Mouse (Mus musculus): ENCODE results near the gene Dock11. TPM values are rescaled to one million over a fixed set of nuclear protein-coding genes. Genes with fewer than 3 reads are reported as not detected.

The Dock11 gene
- total RNA-seq (2021): 10 to 100 TPM; 13.7 to 17.9 TPM

- peak; percentile 26 to 31 for DNase-seq (ENCODE audit: extremely low spot score in 1 of 2, low spot score in 1 of 2)
Observed at GRCm38 (mm10) chrX:35888087-35888895, at the start of gene Dock11. Gene Dock11 (plus strand): TSS chrX:35888832.

- no peak for DNase-seq (ENCODE audit: extremely low spot score in 1 of 2, low spot score in 1 of 2)
Observed at GRCm38 (mm10) chrX:35879703-35880102, 8.9 kb upstream of the Dock11 start.

- DNase-seq (ENCODE audit: extremely low spot score in 1 of 2, low spot score in 1 of 2): peak; percentile 8 to 14
Observed at GRCm38 (mm10) chrX:35888945-35889799, 540 bp downstream of the Dock11 start.

- DNase-seq (ENCODE audit: extremely low spot score in 1 of 2, low spot score in 1 of 2): no peak
Observed at GRCm38 (mm10) chrX:35889800-35890106, 1.1 kb downstream of the Dock11 start.

- no peak for DNase-seq (ENCODE audit: extremely low spot score in 1 of 2, low spot score in 1 of 2)
Observed at GRCm38 (mm10) chrX:35891534-35892125, 3.0 kb downstream of the Dock11 start.

GRCm38 (mm10) chrX:35892377-35892776 lies 3.7 kb downstream of the Dock11 start:
- no peak for DNase-seq (ENCODE audit: extremely low spot score in 1 of 2, low spot score in 1 of 2)

- DNase-seq (ENCODE audit: extremely low spot score in 1 of 2, low spot score in 1 of 2): no peak
Observed at GRCm38 (mm10) chrX:35897648-35898500, 9.2 kb downstream of the Dock11 start.

GRCm38 (mm10) chrX:35898501-35898766 lies 9.8 kb downstream of the Dock11 start:
- no peak for DNase-seq (ENCODE audit: extremely low spot score in 1 of 2, low spot score in 1 of 2)

GRCm38 (mm10) chrX:35904352-35904751 lies 15.7 kb downstream of the Dock11 start:
- DNase-seq (ENCODE audit: extremely low spot score in 1 of 2, low spot score in 1 of 2): no peak

- DNase-seq (ENCODE audit: extremely low spot score in 1 of 2, low spot score in 1 of 2): no peak
Observed at GRCm38 (mm10) chrX:35906696-35907330, 18.2 kb downstream of the Dock11 start.

- no peak for DNase-seq (ENCODE audit: extremely low spot score in 1 of 2, low spot score in 1 of 2)
Observed at GRCm38 (mm10) chrX:35919558-35919957, 30.9 kb downstream of the Dock11 start.

- DNase-seq (ENCODE audit: extremely low spot score in 1 of 2, low spot score in 1 of 2): no peak
Observed at GRCm38 (mm10) chrX:35920096-35920607, 31.5 kb downstream of the Dock11 start.

GRCm38 (mm10) chrX:35921922-35922321 lies 33.3 kb downstream of the Dock11 start:
- DNase-seq (ENCODE audit: extremely low spot score in 1 of 2, low spot score in 1 of 2): no peak

- DNase-seq (ENCODE audit: extremely low spot score in 1 of 2, low spot score in 1 of 2): no peak
Observed at GRCm38 (mm10) chrX:35924705-35925264, 36.2 kb downstream of the Dock11 start.

- no peak for DNase-seq (ENCODE audit: extremely low spot score in 1 of 2, low spot score in 1 of 2)
Observed at GRCm38 (mm10) chrX:35930094-35930933, 41.7 kb downstream of the Dock11 start.

- DNase-seq (ENCODE audit: extremely low spot score in 1 of 2, low spot score in 1 of 2): no peak
Observed at GRCm38 (mm10) chrX:35930934-35931406, 42.3 kb downstream of the Dock11 start.

- DNase-seq (ENCODE audit: extremely low spot score in 1 of 2, low spot score in 1 of 2): no peak
Observed at GRCm38 (mm10) chrX:35931945-35932344, 43.3 kb downstream of the Dock11 start.

- no peak for DNase-seq (ENCODE audit: extremely low spot score in 1 of 2, low spot score in 1 of 2)
Observed at GRCm38 (mm10) chrX:35932952-35933351, 44.3 kb downstream of the Dock11 start.

All from layer of hippocampus, postnatal 25 days (tissue).